Mouse (Mus musculus): ENCODE measurements around the gene Zfp575.

The Zfp575 gene

GRCm38 (mm10) chr7:24563191-24563836, 24.1 kb downstream of the Zfp575 start:
- DNase-seq (ENCODE audit: low spot score) = no peak

DNA sequence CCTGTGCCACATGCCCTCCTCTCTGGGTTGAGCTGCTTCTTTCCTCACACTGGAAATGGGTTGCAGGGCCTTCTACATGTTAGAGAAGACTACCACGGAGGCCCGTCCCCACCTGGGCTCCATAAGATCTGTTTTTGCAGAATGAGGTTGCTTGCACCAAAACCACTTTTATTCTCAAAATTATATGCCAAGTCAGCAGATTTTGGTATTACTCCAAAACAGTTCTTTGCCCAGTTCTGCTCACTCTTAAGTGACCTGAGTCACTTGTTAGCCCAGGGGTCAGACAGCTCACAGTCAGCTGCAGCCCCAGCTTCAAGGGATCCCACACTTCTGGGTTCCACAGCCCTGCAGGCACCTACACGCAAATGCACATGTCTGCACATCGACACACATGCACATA, 26.0 kb downstream of the Zfp575 start:
- no peak for DNase-seq (ENCODE audit: low spot score)

- DNase-seq (ENCODE audit: low spot score) = no peak
These were observed 31.7 kb downstream of the Zfp575 start for GRCm38 (mm10) chr7:24555786-24556185.

GRCm38 (mm10) chr7:24551985-24552759, 35.3 kb downstream of the Zfp575 start:
- no peak for DNase-seq (ENCODE audit: low spot score)

- DNase-seq (ENCODE audit: low spot score) = no peak
These were observed 39.9 kb downstream of the Zfp575 start for GRCm38 (mm10) chr7:24547534-24548036.

- DNase-seq (ENCODE audit: low spot score) = peak; percentile 97
These were observed 40.6 kb downstream of the Zfp575 start for GRCm38 (mm10) chr7:24546634-24547389.

GRCm38 (mm10) chr7:24546068-24546614, 41.3 kb downstream of the Zfp575 start, which contains the start of the genes Pinlyp and Xrcc1:
Pinlyp (minus strand) TSS chr7:24546118.
Xrcc1 (plus strand) TSS chr7:24546289.
- no peak for DNase-seq (ENCODE audit: low spot score)

DNA sequence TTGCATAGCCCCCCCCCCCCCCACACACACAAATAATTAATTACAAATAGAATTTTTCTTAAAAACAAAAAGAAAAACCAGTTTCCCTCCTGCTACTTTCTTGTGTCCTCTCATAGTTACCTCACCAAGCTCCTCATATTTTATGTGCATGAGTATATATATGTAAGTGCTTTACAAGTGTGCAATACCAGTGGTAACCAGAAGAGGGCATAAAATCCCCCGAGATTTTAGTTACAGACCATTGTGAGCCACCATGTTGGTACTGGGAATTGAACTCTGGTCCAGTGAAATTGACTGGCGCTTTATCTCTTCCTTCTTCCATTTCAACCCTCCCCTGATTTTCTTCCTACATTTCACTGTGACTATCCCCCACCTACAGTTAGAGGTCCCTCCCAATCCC, 42.9 kb downstream of the Zfp575 start:
- DNase-seq (ENCODE audit: low spot score) = no peak

DNA sequence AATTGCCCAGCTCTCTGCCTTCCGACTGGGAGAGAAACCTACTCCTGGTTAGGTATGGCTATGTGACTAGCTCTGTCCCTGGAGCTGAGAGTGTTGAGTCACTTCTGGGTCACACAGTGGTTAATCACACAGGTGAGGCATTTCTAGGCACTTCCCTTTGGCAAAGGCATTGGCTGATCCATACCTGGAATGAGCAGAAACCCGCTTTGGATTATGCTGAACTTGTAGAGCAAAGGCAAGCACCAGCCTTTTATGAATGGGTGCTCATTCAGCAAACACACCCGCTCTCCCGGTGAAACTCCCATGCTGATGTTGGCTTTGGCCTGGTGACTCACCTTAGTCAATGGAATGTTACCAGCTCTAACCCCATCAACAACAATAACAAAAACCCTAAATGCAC, 47.8 kb downstream of the Zfp575 start:
- no peak for DNase-seq (ENCODE audit: low spot score)

- DNase-seq (ENCODE audit: low spot score) = no peak
These were observed 48.7 kb downstream of the Zfp575 start for GRCm38 (mm10) chr7:24538701-24539100.

- DNase-seq (ENCODE audit: low spot score) = no peak
These were observed 49.3 kb downstream of the Zfp575 start for GRCm38 (mm10) chr7:24538154-24538553.

GRCm38 (mm10) chr7:24537591-24537990, 49.9 kb downstream of the Zfp575 start:
- no peak for DNase-seq (ENCODE audit: low spot score)

DNA sequence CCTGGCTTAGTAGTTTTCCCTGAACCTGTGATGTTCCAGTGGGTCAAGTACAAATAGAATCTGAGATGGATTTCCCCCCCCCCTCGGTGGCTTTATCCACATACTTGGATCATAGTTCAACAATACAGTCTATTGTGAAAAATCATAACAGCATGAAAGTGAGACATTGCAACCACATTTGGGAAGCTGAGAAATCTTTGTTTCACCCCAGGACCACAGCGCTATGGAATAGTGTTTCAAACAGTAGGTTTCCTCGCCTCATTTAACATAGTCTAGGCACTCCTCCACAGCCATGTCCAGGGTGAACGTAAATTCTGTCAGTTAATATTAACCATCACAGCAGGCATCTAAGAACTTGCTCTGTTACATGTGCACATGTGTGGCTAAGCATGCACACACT, 50.4 kb downstream of the Zfp575 start:
- DNase-seq (ENCODE audit: low spot score) = no peak

- DNase-seq (ENCODE audit: low spot score) = no peak
These were observed 53.1 kb downstream of the Zfp575 start for GRCm38 (mm10) chr7:24534301-24534700.
